Mouse (Mus musculus): Measurements from ENCODE around the gene Socs5. TPM values are rescaled to one million over a fixed set of nuclear protein-coding genes. Genes with fewer than 3 reads are reported as not detected.

Gene Socs5
- polyA plus RNA-seq, 1 experiment from 2014 or later, result 12.0 TPM

DNA sequence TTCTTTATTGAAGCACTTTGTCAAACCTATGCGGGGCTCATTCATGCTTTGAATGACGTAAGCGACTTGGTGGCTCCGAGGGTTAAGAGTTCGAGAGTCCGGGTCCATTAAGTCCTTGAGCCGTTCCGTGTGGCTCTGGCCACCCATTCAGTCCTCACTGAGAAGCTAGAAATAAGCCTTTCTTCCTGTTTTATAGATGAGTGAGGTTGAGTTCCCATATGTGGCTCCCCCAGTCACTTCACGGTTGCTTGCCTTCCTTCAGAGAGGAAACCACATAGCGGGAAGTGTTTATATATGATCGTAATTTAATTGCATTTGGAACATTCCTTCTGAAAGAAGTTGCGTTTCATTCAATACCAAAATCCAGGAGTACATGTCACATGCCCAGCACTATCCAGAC is 42.3 kb downstream of the Socs5 start:
- no peak overlapping the region for H3K9ac ChIP-seq (replicated peaks)
- H3K9me3 ChIP-seq, result no peaks in the 10 kb centered on the region
- no peaks in the 10 kb centered on the region for H3K36me3 ChIP-seq
- no peaks in the 10 kb centered on the region for H3K4me1 ChIP-seq
- H3K27me3 ChIP-seq, result no peaks in the 10 kb centered on the region
- no peak overlapping the region for H3K4me2 ChIP-seq (replicated peaks)
- no peak overlapping the region for H3K4me3 ChIP-seq
- H3K27ac ChIP-seq (replicated peaks), result no peak overlapping the region
- WGBS, result 89% methylated on average over 12 of the region's 12 CpGs
- no peak for ATAC-seq (replicated peaks)

GRCm38 (mm10) chr17:87152984-87153383 is 45.5 kb downstream of the Socs5 start:
- H3K36me3 ChIP-seq, result no peaks in the 10 kb centered on the region
- H3K4me1 ChIP-seq, result no peaks in the 10 kb centered on the region
- no peak overlapping the region for H3K4me3 ChIP-seq
- no peak for ATAC-seq (replicated peaks)
- no peaks in the 10 kb centered on the region for H3K9me3 ChIP-seq
- 58% methylated on average over 5 of the region's 5 CpGs for WGBS
- no peak overlapping the region for H3K27ac ChIP-seq (replicated peaks)
- H3K9ac ChIP-seq (replicated peaks), result no peak overlapping the region
- no peak overlapping the region for H3K4me2 ChIP-seq (replicated peaks)
- H3K27me3 ChIP-seq, result no peaks in the 10 kb centered on the region

- Histone ChIP-seq H3K9ac (replicated peaks) (no peak overlapping the region), H3K4me3 (no peak overlapping the region), H3K9me3 (no peaks in the 10 kb centered on the region), H3K4me2 (replicated peaks) (no peak overlapping the region), H3K27ac (replicated peaks) (no peak overlapping the region), H3K36me3 (no peaks in the 10 kb centered on the region), H3K4me1 (no peaks in the 10 kb centered on the region), H3K27me3 (no peaks in the 10 kb centered on the region)
- no peak for ATAC-seq (replicated peaks)
- WGBS, result 77% methylated on average over 3 of the region's 3 CpGs
Measured at GRCm38 (mm10) chr17:87155664-87156063, 48.2 kb downstream of the Socs5 start.

- no peaks in the 10 kb centered on the region for H3K27me3 ChIP-seq
- 78% methylated on average over 13 of the region's 13 CpGs for WGBS
Measured at GRCm38 (mm10) chr17:87157739-87158138, 50.3 kb downstream of the Socs5 start.

GRCm38 (mm10) chr17:87158597-87158996 is 51.1 kb downstream of the Socs5 start:
- no peak overlapping the region for H3K27ac ChIP-seq (replicated peaks)
- H3K36me3 ChIP-seq, result no peaks in the 10 kb centered on the region
- H3K27me3 ChIP-seq, result no peaks in the 10 kb centered on the region
- no peak overlapping the region for H3K4me3 ChIP-seq
- H3K4me1 ChIP-seq, result no peaks in the 10 kb centered on the region
- WGBS, result 94% methylated on average over 14 of the region's 14 CpGs
- no peak overlapping the region for H3K9ac ChIP-seq (replicated peaks)
- H3K4me2 ChIP-seq (replicated peaks), result no peak overlapping the region
- H3K9me3 ChIP-seq, result no peaks in the 10 kb centered on the region
- ATAC-seq (replicated peaks), result no peak

More at GRCm38 (mm10) chr17:87157739-87158138, 50.3 kb downstream of the Socs5 start:
- no peak for ATAC-seq (replicated peaks)
- Histone ChIP-seq H3K36me3 (no peaks in the 10 kb centered on the region), H3K9ac (replicated peaks) (no peak overlapping the region), H3K4me1 (no peaks in the 10 kb centered on the region), H3K4me2 (replicated peaks) (no peak overlapping the region), H3K9me3 (no peaks in the 10 kb centered on the region), H3K27ac (replicated peaks) (no peak overlapping the region), H3K4me3 (no peak overlapping the region)

- no peaks in the 10 kb centered on the region for H3K9me3 ChIP-seq
- no peaks in the 10 kb centered on the region for H3K4me1 ChIP-seq
- 87% methylated on average over 3 of the region's 3 CpGs for WGBS
- no peak overlapping the region for H3K4me3 ChIP-seq
- no peak overlapping the region for H3K27ac ChIP-seq (replicated peaks)
- no peaks in the 10 kb centered on the region for H3K36me3 ChIP-seq
- no peaks in the 10 kb centered on the region for H3K27me3 ChIP-seq
- no peak overlapping the region for H3K4me2 ChIP-seq (replicated peaks)
- no peak overlapping the region for H3K9ac ChIP-seq (replicated peaks)
- no peak for ATAC-seq (replicated peaks)
Measured at GRCm38 (mm10) chr17:87160270-87160669, 52.8 kb downstream of the Socs5 start.

- no peak overlapping the region for H3K4me3 ChIP-seq
- no peak overlapping the region for H3K27ac ChIP-seq (replicated peaks)
- no peak overlapping the region for H3K4me2 ChIP-seq (replicated peaks)
- no peak overlapping the region for H3K9ac ChIP-seq (replicated peaks)
- H3K27me3 ChIP-seq, result no peaks in the 10 kb centered on the region
- H3K9me3 ChIP-seq, result no peaks in the 10 kb centered on the region
- 91% methylated on average over 7 of the region's 7 CpGs for WGBS
- 0 out of 2 replicates have a peak, but pooled peaks cover 4% of the 10 kb centered on the region for H3K4me1 ChIP-seq
- ATAC-seq (replicated peaks), result no peak
- no peaks in the 10 kb centered on the region for H3K36me3 ChIP-seq
Measured at GRCm38 (mm10) chr17:87164312-87164922, 56.9 kb downstream of the Socs5 start.

DNA sequence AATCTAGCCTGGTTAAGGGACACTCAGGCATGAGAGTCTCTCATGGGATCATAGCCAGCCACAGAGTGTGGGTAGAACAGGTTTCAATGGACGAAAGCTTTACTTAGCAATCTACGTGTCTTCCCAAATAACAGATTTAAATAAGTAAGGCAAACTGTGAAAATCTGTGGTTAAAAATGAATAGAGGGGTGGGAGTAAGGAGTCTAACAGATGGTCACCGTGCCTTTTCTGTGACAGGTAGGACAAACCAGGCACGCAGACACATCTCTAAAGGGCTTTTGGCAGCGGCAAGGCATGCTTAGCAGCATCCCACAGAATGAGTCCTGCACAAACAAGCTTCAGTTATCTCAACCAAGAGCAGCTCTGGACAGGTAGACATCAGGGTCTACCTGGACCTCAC is 59.9 kb downstream of the Socs5 start:
- Histone ChIP-seq H3K27ac (replicated peaks) (no peak overlapping the region), H3K27me3 (no peaks in the 10 kb centered on the region), H3K9me3 (no peaks in the 10 kb centered on the region; the same call in 1 of the 2 replicates), H3K4me1 (0 out of 2 replicates have a peak, but pooled peaks cover 4% of the 10 kb centered on the region), H3K36me3 (no peaks in the 10 kb centered on the region), H3K4me3 (no peak overlapping the region), H3K4me2 (replicated peaks) (no peak overlapping the region), H3K9ac (replicated peaks) (no peak overlapping the region)
- ATAC-seq (replicated peaks), result no peak
- WGBS, result 74% methylated on average over 5 of the region's 5 CpGs

DNA sequence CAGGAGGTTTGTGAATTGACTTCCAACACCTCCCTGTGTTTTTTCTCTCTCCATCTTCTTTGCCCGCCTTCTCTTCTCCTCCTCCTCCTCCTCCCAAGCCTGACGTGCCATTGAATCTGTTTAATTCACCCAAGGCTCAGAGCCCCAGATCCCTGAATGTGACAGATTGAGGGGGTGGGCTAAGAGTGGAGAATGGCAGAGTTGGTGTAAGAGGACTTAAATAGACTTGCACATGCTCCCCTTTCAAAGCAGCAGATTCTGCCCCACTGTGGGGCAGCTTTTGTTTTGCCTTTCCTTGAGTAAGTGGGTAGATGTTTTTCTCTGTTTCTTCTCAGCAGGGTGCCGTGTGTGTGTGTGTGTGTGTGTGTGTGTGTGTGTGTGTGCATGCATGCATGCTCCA is 61.6 kb downstream of the Socs5 start:
- H3K9ac ChIP-seq (replicated peaks), result no peak overlapping the region
- no peak overlapping the region for H3K4me2 ChIP-seq (replicated peaks)
- no peak for ATAC-seq (replicated peaks)
- H3K27ac ChIP-seq (replicated peaks), result no peak overlapping the region
- H3K4me1 ChIP-seq, result 0 out of 2 replicates have a peak, but pooled peaks cover 4% of the 10 kb centered on the region
- H3K9me3 ChIP-seq, result no peaks in the 10 kb centered on the region; the same call in 1 of the 2 replicates
- no peaks in the 10 kb centered on the region for H3K36me3 ChIP-seq
- no peak overlapping the region for H3K4me3 ChIP-seq
- no peaks in the 10 kb centered on the region for H3K27me3 ChIP-seq
- 10% methylated on average over 3 of the region's 3 CpGs for WGBS

DNA sequence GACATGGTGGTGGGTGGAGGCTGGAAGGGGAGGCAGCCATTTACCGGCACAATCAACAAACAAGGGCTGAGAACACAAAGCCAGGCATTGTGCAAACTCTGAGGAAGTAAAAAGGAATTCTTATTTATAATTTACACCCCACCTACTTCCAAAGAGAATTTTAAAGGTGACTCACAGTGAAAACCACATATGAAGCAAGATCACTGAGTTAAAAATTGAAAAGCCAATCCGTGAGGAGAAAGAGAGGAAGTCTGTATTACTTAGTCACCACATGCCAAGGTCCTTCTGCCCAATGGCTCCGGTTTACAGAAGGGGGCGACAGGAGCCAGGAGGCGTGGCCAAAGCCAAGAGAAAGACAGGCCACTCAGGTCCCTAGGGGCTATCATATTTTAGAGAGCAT is 62.9 kb downstream of the Socs5 start:
- H3K9ac ChIP-seq (replicated peaks), result no peak overlapping the region
- H3K4me2 ChIP-seq (replicated peaks), result no peak overlapping the region
- WGBS, result 55% methylated on average over 5 of the region's 5 CpGs
- ATAC-seq (replicated peaks), result no peak
- H3K36me3 ChIP-seq, result no peaks in the 10 kb centered on the region
- no peak overlapping the region for H3K27ac ChIP-seq (replicated peaks)
- H3K27me3 ChIP-seq, result no peaks in the 10 kb centered on the region
- 0 out of 2 replicates have a peak, but pooled peaks cover 4% of the 10 kb centered on the region for H3K4me1 ChIP-seq
- no peaks in the 10 kb centered on the region; the same call in 1 of the 2 replicates for H3K9me3 ChIP-seq
- no peak overlapping the region for H3K4me3 ChIP-seq

DNA sequence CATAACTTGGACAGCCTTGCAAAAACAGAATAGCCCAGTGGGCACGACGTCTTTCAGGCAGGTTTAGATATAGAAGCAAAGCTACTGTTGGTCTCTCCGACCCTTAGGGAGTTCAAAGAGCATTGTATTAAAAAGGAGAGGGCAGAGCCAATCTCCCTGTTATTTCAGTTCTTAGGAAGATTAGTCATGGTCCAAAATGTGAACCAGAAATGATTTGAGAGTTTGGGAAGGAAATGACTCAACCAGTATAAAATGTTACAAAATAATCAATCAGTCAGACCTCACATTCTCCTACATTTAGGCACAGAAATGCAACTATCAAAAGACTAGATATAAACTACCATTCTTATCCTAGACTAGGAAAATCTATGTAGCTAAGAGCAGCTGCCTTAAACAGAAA is 64.6 kb downstream of the Socs5 start:
- no peaks in the 10 kb centered on the region for H3K27me3 ChIP-seq
- H3K9me3 ChIP-seq, result no peaks in the 10 kb centered on the region; the same call in 1 of the 2 replicates
- ATAC-seq (replicated peaks), result no peak
- 76% methylated on average over 3 of the region's 3 CpGs for WGBS
- H3K36me3 ChIP-seq, result no peaks in the 10 kb centered on the region
- H3K4me3 ChIP-seq, result no peak overlapping the region
- no peak overlapping the region for H3K9ac ChIP-seq (replicated peaks)
- no peak overlapping the region for H3K27ac ChIP-seq (replicated peaks)
- H3K4me1 ChIP-seq, result 0 out of 2 replicates have a peak, but pooled peaks cover 4% of the 10 kb centered on the region
- no peak overlapping the region for H3K4me2 ChIP-seq (replicated peaks)

- H3K4me2 ChIP-seq (replicated peaks), result no peak overlapping the region
- no peak overlapping the region for H3K27ac ChIP-seq (replicated peaks)
- H3K4me3 ChIP-seq, result no peak overlapping the region
- H3K9ac ChIP-seq (replicated peaks), result no peak overlapping the region
- peaks cover 9% of the 10 kb centered on the region for H3K4me1 ChIP-seq
- no peak for ATAC-seq (replicated peaks)
- H3K27me3 ChIP-seq, result no peaks in the 10 kb centered on the region
- no peaks in the 10 kb centered on the region for H3K36me3 ChIP-seq
- H3K9me3 ChIP-seq, result no peaks in the 10 kb centered on the region; the same call in 1 of the 2 replicates
- 87% methylated on average over 2 of the region's 2 CpGs for WGBS
Measured at GRCm38 (mm10) chr17:87173966-87174365, 66.5 kb downstream of the Socs5 start.

All from forebrain, embryonic 15.5 days (tissue).